Mouse (Mus musculus): ENCODE measurements around the gene Pigyl.
"Not testable (repeated sequence)": the region's sequence is repeated elsewhere in the genome, so short reads cannot be mapped to it uniquely, and the experiment has no call there.

Pigyl gene

GRCm38 (mm10) chr9:22138480-22138879 is 18.2 kb upstream of the Pigyl start:
- no peak for DNase-seq (ENCODE audit: low spot score in 2 of 2)

- DNase-seq (ENCODE audit: low spot score in 2 of 2): no peak
Measured at GRCm38 (mm10) chr9:22139746-22140145, 16.9 kb upstream of the Pigyl start.

GRCm38 (mm10) chr9:22143108-22144037 is 13.3 kb upstream of the Pigyl start:
- DNase-seq (ENCODE audit: low spot score in 2 of 2): peak; percentile 76 to 78

GRCm38 (mm10) chr9:22144304-22144965 is 12.2 kb upstream of the Pigyl start:
- DNase-seq (ENCODE audit: low spot score in 2 of 2): no peak

- DNase-seq (ENCODE audit: low spot score in 2 of 2): no peak
Measured at GRCm38 (mm10) chr9:22149426-22150248, 7.0 kb upstream of the Pigyl start.

GRCm38 (mm10) chr9:22150249-22150693 is 6.4 kb upstream of the Pigyl start:
- not testable (repeated sequence) for DNase-seq (ENCODE audit: low spot score in 2 of 2)

GRCm38 (mm10) chr9:22150946-22151345 is 5.7 kb upstream of the Pigyl start:
- no peak for DNase-seq (ENCODE audit: low spot score in 2 of 2)

- DNase-seq (ENCODE audit: low spot score in 2 of 2): no peak
Measured at GRCm38 (mm10) chr9:22153810-22154209, 2.8 kb upstream of the Pigyl start.

- DNase-seq (ENCODE audit: low spot score in 2 of 2): peak in 1 of 2 experiments; percentile 40
Measured at GRCm38 (mm10) chr9:22155614-22156013, 1.0 kb upstream of the Pigyl start.

GRCm38 (mm10) chr9:22157516-22158265 is 1.0 kb downstream of the Pigyl start:
- no peak for DNase-seq (ENCODE audit: low spot score in 2 of 2)

- no peak for DNase-seq (ENCODE audit: low spot score in 2 of 2)
Measured at GRCm38 (mm10) chr9:22161299-22161698, 4.7 kb downstream of the Pigyl start.

GRCm38 (mm10) chr9:22162305-22162704 is 5.7 kb downstream of the Pigyl start:
- no peak for DNase-seq (ENCODE audit: low spot score in 2 of 2)

GRCm38 (mm10) chr9:22162912-22163311 is 6.3 kb downstream of the Pigyl start:
- DNase-seq (ENCODE audit: low spot score in 2 of 2): no peak

- peak in 1 of 2 experiments; percentile 33 for DNase-seq (ENCODE audit: low spot score in 2 of 2)
Measured at GRCm38 (mm10) chr9:22164711-22165668, 8.3 kb downstream of the Pigyl start.

- no peak for DNase-seq (ENCODE audit: low spot score in 2 of 2)
Measured at GRCm38 (mm10) chr9:22165964-22166363, 9.3 kb downstream of the Pigyl start.

- DNase-seq (ENCODE audit: low spot score in 2 of 2): no peak
Measured at GRCm38 (mm10) chr9:22166686-22167085, 10.0 kb downstream of the Pigyl start.

- no peak for DNase-seq (ENCODE audit: low spot score in 2 of 2)
Measured at GRCm38 (mm10) chr9:22167751-22168150, 11.1 kb downstream of the Pigyl start.

- DNase-seq (ENCODE audit: low spot score in 2 of 2): no peak
Measured at GRCm38 (mm10) chr9:22169327-22169726, 12.7 kb downstream of the Pigyl start.

GRCm38 (mm10) chr9:22172318-22172717 is 15.7 kb downstream of the Pigyl start:
- no peak for DNase-seq (ENCODE audit: low spot score in 2 of 2)

GRCm38 (mm10) chr9:22188025-22188611 is 31.5 kb downstream of the Pigyl start, which contains the start of gene Zfp872:
Gene Zfp872 (plus strand): TSS chr9:22188090.
- peak; percentile 19 to 46 for DNase-seq (ENCODE audit: low spot score in 2 of 2)

All from urinary bladder, adult 18-20 months (tissue).